Mouse (Mus musculus) brain, embryonic 18.5 days (tissue): ENCODE measurements at regions not wholly inside any gene's neighbourhood (a gene's known extent, or its start where the extent isn't known, plus 50 kb on each side); places are given as distances from the start of the nearest gene placed in this dataset.
"Not testable (repeated sequence)": the region's sequence is repeated elsewhere in the genome, so short reads cannot be mapped to it uniquely, and the experiment has no call there.

Experiments
- DNase-seq: peaks from one replicate; pipeline ENCODE4 v3.0.0-alpha.2; 2012; ENCODE audit warnings: low read depth, low spot score

GRCm38 (mm10) chr1:88752332-88752731 lies 50.3 kb upstream of the Arl4c start:
- no peak for DNase-seq

- DNase-seq: no peak
Observed at GRCm38 (mm10) chr1:88756658-88757057, 54.6 kb upstream of the Arl4c start.

- DNase-seq: no peak
Observed at GRCm38 (mm10) chr1:88757162-88757561, 55.1 kb upstream of the Arl4c start.

GRCm38 (mm10) chr1:88757746-88758145 lies 55.7 kb upstream of the Arl4c start:
- DNase-seq: no peak

- no peak for DNase-seq
Observed at GRCm38 (mm10) chr1:88760643-88761042, 58.6 kb upstream of the Arl4c start.

- no peak for DNase-seq
Observed at GRCm38 (mm10) chr1:88761121-88761520, 59.1 kb upstream of the Arl4c start.

- no peak for DNase-seq
Observed at GRCm38 (mm10) chr1:88763725-88764364, 61.8 kb upstream of the Arl4c start.

GRCm38 (mm10) chr1:88764478-88764877 lies 62.5 kb upstream of the Arl4c start:
- DNase-seq: no peak

GRCm38 (mm10) chr1:88777009-88777408 lies 75.0 kb upstream of the Arl4c start:
- DNase-seq: no peak

GRCm38 (mm10) chr1:88780262-88780661 lies 78.2 kb upstream of the Arl4c start:
- DNase-seq: no peak

GRCm38 (mm10) chr1:88783083-88783482 lies 81.1 kb upstream of the Arl4c start:
- DNase-seq: no peak

GRCm38 (mm10) chr1:88784866-88785620 lies 83.0 kb upstream of the Arl4c start:
- DNase-seq: no peak

- no peak for DNase-seq
Observed at GRCm38 (mm10) chr1:88786066-88786465, 84.0 kb upstream of the Arl4c start.

GRCm38 (mm10) chr1:88790674-88791073 lies 88.7 kb upstream of the Arl4c start:
- DNase-seq: no peak

- peak; percentile 56 for DNase-seq
Observed at GRCm38 (mm10) chr1:88794926-88795325, 92.9 kb upstream of the Arl4c start.

- no peak for DNase-seq
Observed at GRCm38 (mm10) chr1:88798473-88798872, 96.5 kb upstream of the Arl4c start.

GRCm38 (mm10) chr1:88798874-88799273 lies 96.9 kb upstream of the Arl4c start:
- DNase-seq: no peak

- no peak for DNase-seq
Observed at GRCm38 (mm10) chr1:88799343-88799742, 97.3 kb upstream of the Arl4c start.

- no peak for DNase-seq
Observed at GRCm38 (mm10) chr1:88799789-88800188, 97.8 kb upstream of the Arl4c start.

- no peak for DNase-seq
Observed at GRCm38 (mm10) chr1:88800411-88800810, 98.4 kb upstream of the Arl4c start.

- not testable (repeated sequence) for DNase-seq
Observed at GRCm38 (mm10) chr1:88801151-88801550, 99.1 kb upstream of the Arl4c start.

GRCm38 (mm10) chr1:88806960-88807359 lies 104.9 kb upstream of the Arl4c start:
- DNase-seq: no peak

- no peak for DNase-seq
Observed at GRCm38 (mm10) chr1:88807901-88808300, 105.9 kb upstream of the Arl4c start.
